Mouse (Mus musculus) G1E-ER4 (cell line): ENCODE results near the gene Olfr273. TPM values are rescaled to one million over a fixed set of nuclear protein-coding genes. Genes with fewer than 3 reads are reported as not detected.

Source experiments
- GATA1 ChIP-seq: IDR thresholded peaks from one replicate; pipeline ENCODE4 v1.8.0; 2012; ENCODE audit warnings: low read length, inconsistent platforms
- polyA plus RNA-seq: library from polyadenylated mRNA; stranded (reverse); fragments of >175 nt; gene quantifications from 2 replicates; pipeline ENCODE4 v1.2.3, GENCODE M21; 2012

Gene Olfr273
- not detected in 2 replicates for polyA plus RNA-seq

DNA sequence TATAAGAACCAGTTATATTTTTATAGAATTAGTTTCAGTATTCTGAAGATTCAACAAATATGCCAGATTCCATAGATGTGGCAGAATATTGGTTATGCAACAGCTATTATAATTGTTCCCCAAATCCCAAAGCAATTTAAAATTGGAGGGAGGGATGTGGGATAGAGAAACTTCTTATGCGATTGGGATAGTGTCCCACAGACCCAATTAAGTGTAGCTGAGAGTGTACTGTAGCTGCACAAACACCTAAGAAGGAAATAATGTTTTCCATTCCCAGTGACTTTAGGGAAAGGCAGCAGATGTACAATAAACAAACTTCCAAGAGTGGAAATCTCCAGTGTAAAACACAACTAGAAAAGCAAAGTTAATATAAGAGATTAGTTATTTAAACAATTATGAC is at the start of gene Olfr273:
Gene Olfr273 (minus strand): TSS at position 101 of the 400 bp plus-strand sequence.
- no peak for TF ChIP-seq GATA1

DNA sequence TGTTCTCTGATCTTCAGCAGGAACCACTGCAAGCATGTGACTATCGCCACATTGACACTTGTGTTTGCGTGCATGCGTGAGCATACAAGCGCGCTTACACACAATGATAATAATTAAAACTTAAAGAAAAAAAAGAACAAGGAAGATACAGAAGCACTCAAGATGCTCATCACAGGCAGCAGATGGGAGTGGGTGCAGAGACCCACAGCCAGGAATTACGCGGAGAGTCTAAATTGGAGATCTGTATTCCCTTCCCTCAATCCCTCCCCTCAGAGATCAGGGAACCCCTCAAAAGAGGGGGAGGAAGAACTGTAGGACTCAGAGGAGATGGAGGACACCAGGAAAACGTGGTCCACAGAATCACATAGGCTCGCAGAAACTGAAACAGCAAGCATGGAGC is 5.1 kb upstream of the Olfr273 start:
- no peak for TF ChIP-seq GATA1

DNA sequence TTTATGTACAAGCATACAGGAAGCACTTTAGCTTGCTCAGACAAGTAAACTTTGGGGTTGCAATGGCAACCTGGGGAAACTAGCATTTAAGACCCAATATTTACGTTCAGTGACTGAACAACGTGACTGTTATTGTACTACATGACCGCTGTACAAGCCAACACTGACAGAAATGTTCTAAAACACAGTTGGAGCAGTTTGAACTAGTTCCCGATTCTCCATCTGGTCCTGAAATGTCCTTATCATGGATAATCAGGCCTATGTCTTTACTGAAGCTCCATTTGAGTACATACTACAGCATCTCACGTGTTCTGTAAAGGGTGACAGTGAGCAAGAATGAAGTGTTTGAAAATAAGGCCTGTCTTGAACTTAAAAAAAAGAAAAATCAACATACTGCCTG is 9.4 kb downstream of the Olfr273 start:
- TF ChIP-seq GATA1 = no peak

- no peak for TF ChIP-seq GATA1
These were observed 9.9 kb downstream of the Olfr273 start for GRCm38 (mm10) chr4:52849039-52849635.

DNA sequence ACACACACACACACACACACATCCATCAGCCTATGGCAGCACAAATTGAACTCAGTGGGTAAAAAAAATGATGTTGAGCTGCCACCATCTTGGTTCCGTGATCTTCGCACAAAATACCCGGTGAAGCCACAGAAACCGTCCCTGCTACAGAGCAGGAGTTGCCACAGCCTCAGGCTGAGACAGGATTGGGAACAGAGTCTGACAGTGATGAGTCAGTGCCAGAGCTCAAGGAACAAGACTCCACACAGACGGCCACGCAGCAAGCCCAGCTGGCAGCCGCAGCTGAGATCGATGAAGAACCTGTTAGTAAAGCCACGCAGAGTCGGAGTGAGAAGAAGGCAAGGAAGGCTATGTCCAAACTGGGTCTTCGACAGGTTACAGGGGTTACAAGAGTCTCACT is 37.7 kb downstream of the Olfr273 start:
- TF ChIP-seq GATA1 = no peak

DNA sequence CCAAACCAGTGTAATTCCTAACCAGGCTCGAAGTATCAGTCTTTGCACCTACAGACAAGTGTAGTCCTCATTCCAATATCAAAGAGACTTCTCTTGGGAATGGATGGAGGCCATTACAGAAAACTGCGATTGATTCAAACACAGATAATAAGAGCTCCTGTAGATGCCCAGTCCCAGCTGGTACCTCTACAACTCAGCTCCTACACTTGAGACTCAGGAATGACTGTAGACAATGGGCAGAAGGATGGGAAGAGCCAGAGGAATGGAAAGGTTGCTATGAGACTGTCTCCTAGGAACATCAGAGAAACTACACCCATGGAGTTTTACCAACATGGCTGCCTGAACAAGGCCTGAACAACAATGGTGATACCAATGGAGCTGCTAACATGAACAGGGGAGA is 44.7 kb downstream of the Olfr273 start, which contains the start of gene Olfr275:
Gene Olfr275 (plus strand): TSS at position 301 of the 400 bp plus-strand sequence.
- TF ChIP-seq GATA1 = no peak

DNA sequence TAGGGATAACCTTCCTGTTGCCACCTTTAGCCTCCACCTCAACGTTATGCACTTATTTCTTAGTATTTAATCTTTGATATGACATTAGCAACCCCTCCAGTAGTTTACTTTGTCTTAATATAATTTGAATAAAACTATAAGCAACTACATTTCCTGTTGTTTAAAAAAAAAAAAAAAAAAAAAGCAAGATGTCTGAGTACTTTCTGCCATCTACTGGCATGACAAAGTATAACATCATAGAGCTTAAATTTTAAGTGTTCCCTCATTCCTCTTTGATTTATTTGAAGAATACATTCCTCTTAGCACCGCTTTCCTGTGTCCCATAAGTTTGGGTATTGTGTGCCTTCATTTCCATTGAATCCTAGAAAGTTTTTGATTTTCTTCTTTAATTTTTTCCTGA is 47.2 kb downstream of the Olfr273 start:
- TF ChIP-seq GATA1 = no peak

Other genes starting within 250 kb of the Olfr273 start
- gene Olfr275, start 44.6 kb downstream of the Olfr273 start, polyA plus RNA-seq = not detected in 2 replicates
- gene Olfr272, start 59.9 kb upstream of the Olfr273 start, polyA plus RNA-seq = not detected in 2 replicates
- gene Olfr270, start 105.3 kb upstream of the Olfr273 start, polyA plus RNA-seq = not detected in 2 replicates
- gene Nipsnap3a, start 130.0 kb upstream of the Olfr273 start, polyA plus RNA-seq = not detected in 2 replicates
- 25.7 and 26.5 TPM in 2 replicates for gene Nipsnap3b, start 152.6 kb upstream of the Olfr273 start, polyA plus RNA-seq